Mouse (Mus musculus) forebrain, embryonic 12.5 days (tissue): ENCODE measurements around the gene Atp1b3. TPM values are rescaled to one million over a fixed set of nuclear protein-coding genes. Genes with fewer than 3 reads are reported as not detected.
"Not testable (repeated sequence)": the region's sequence is repeated elsewhere in the genome, so short reads cannot be mapped to it uniquely, and the experiment has no call there.

ENCODE experiments used
- ATAC-seq: fragments of 200-750 bp; cut with Nextera tagmentation; 2 replicates; pipeline ENCODE4 v1.8.0; 2017; ENCODE audit warnings: moderate TSS enrichment; ENCODE audit not compliant: low FRiP score
- H3K27ac ChIP-seq: fragments of 300-500 bp; sonication (generic); 2 replicates; pipeline ENCODE4 v1.5.1; 2016; ENCODE audit warnings: mild to moderate bottlenecking
- H3K27me3 ChIP-seq: fragments of 300-500 bp; sonication (generic); 2 replicates; pipeline ENCODE4 v1.6.1; 2016; ENCODE audit warnings: mild to moderate bottlenecking
- H3K36me3 ChIP-seq: fragments of 300-500 bp; sonication (generic); replicated peaks from 2 replicates; pipeline ENCODE4 v1.6.1; 2016; ENCODE audit warnings: mild to moderate bottlenecking
- H3K4me1 ChIP-seq: fragments of 300-500 bp; sonication (generic); 2 replicates; pipeline ENCODE4 v1.6.1; 2016
- H3K4me2 ChIP-seq: fragments of 300-500 bp; sonication (generic); 2 replicates; pipeline ENCODE4 v1.6.1; 2016; ENCODE audit warnings: mild to moderate bottlenecking, moderate library complexity
- H3K4me3 ChIP-seq: fragments of 300-500 bp; sonication (generic); replicated peaks from 2 replicates; pipeline ENCODE4 v1.5.1; 2016; ENCODE audit warnings: mild to moderate bottlenecking
- H3K9ac ChIP-seq: fragments of 300-500 bp; sonication (generic); 2 replicates; pipeline ENCODE4 v1.6.1; 2016; ENCODE audit warnings: mild to moderate bottlenecking
- H3K9me3 ChIP-seq: fragments of 300-500 bp; sonication (generic); 2 replicates; pipeline ENCODE4 v1.6.1; 2016
- WGBS: fragments of 180-500 bp; shearing (Covaris S2); methylation state at CpG from one replicate; pipeline ENCODE4 v1.1.7; 2016; 5-methylcytosine and 5-hydroxymethylcytosine counted together
- polyA plus RNA-seq: library from polyadenylated mRNA; unstranded; fragments of >200 nt; fragmentation: Nextera tagmentation; extraction: Ambion mirVana; gene quantifications from 2 replicates; pipeline ENCODE4 v1.2.1, GENCODE M21; 2016

The Atp1b3 gene
- polyA plus RNA-seq, 1 experiment from 2014 or later, result 163 TPM

GRCm38 (mm10) chr9:96353799-96354198, 10.4 kb downstream of the Atp1b3 start:
- WGBS, result 81% methylated on average over 8 of the region's 8 CpGs
- Histone ChIP-seq H3K36me3 (peaks cover 12% of the 10 kb centered on the region), H3K27ac (no peak overlapping the region), H3K4me1 (no peaks in the 10 kb centered on the region; the same call in 1 of the 2 replicates), H3K4me3 (no peak overlapping the region), H3K27me3 (no peaks in the 10 kb centered on the region), H3K4me2 (no peak overlapping the region), H3K9me3 (no peaks in the 10 kb centered on the region), H3K9ac (no peak overlapping the region)
- no peak for ATAC-seq

- Histone ChIP-seq H3K9ac (no peak overlapping the region), H3K4me2 (no peak overlapping the region), H3K36me3 (peaks cover 6% of the 10 kb centered on the region), H3K4me1 (no peaks in the 10 kb centered on the region), H3K9me3 (no peaks in the 10 kb centered on the region), H3K27me3 (no peaks in the 10 kb centered on the region), H3K27ac (no peak overlapping the region), H3K4me3 (no peak overlapping the region)
- ATAC-seq, result no peak
- WGBS, result 81% methylated on average over 12 of the region's 12 CpGs
Measured at GRCm38 (mm10) chr9:96353121-96353769, 11.0 kb downstream of the Atp1b3 start.

GRCm38 (mm10) chr9:96351771-96352170, 12.5 kb downstream of the Atp1b3 start:
- H3K27ac ChIP-seq, H3K4me1 ChIP-seq, H3K4me3 ChIP-seq, H3K36me3 ChIP-seq, H3K9me3 ChIP-seq, ATAC-seq, H3K9ac ChIP-seq, H3K27me3 ChIP-seq, H3K4me2 ChIP-seq: not testable (repeated sequence)
- WGBS, result 93% methylated on average over 6 of the region's 6 CpGs

- no peaks in the 10 kb centered on the region for H3K4me1 ChIP-seq
- no peaks in the 10 kb centered on the region for H3K9me3 ChIP-seq
- 58% methylated on average over 3 of the region's 3 CpGs for whole genome bisulfite sequencing
- H3K4me2 ChIP-seq, result no peak overlapping the region
- no peaks in the 10 kb centered on the region for H3K27me3 ChIP-seq
- ATAC-seq, result no peak
- peaks cover 5% of the 10 kb centered on the region for H3K36me3 ChIP-seq
- no peak overlapping the region for H3K4me3 ChIP-seq
- H3K9ac ChIP-seq, result no peak overlapping the region
- H3K27ac ChIP-seq, result no peak overlapping the region
Measured at GRCm38 (mm10) chr9:96350476-96350875, 13.8 kb downstream of the Atp1b3 start.

GRCm38 (mm10) chr9:96350010-96350409, 14.2 kb downstream of the Atp1b3 start:
- no peaks in the 10 kb centered on the region for H3K4me1 ChIP-seq
- 43% methylated on average over 4 of the region's 4 CpGs for WGBS
- H3K27ac ChIP-seq, result no peak overlapping the region
- H3K36me3 ChIP-seq, result peaks cover 5% of the 10 kb centered on the region; the same call in 1 of the 2 replicates
- no peaks in the 10 kb centered on the region for H3K9me3 ChIP-seq
- no peaks in the 10 kb centered on the region for H3K27me3 ChIP-seq
- no peak overlapping the region for H3K4me2 ChIP-seq
- no peak overlapping the region for H3K4me3 ChIP-seq
- H3K9ac ChIP-seq, result no peak overlapping the region
- 0 out of 2 replicates have a peak, but pooled peaks have one; percentile 55 for ATAC-seq

- no peak for ATAC-seq
- no peaks in the 10 kb centered on the region for H3K4me1 ChIP-seq
- H3K27ac ChIP-seq, result no peak overlapping the region
- H3K27me3 ChIP-seq, result no peaks in the 10 kb centered on the region
- no peak overlapping the region for H3K9ac ChIP-seq
- peaks cover 6% of the 10 kb centered on the region; the same call in 1 of the 2 replicates for H3K36me3 ChIP-seq
- no peak overlapping the region for H3K4me3 ChIP-seq
- 88% methylated on average over 5 of the region's 5 CpGs for WGBS
- H3K4me2 ChIP-seq, result no peak overlapping the region
- no peaks in the 10 kb centered on the region for H3K9me3 ChIP-seq
Measured at GRCm38 (mm10) chr9:96348885-96349284, 15.4 kb downstream of the Atp1b3 start.

- H3K9ac ChIP-seq, result no peak overlapping the region
- H3K4me3 ChIP-seq, result no peak overlapping the region
- H3K9me3 ChIP-seq, result no peaks in the 10 kb centered on the region
- ATAC-seq, result no peak
- no peak overlapping the region for H3K4me2 ChIP-seq
- 95% methylated on average over 3 of the region's 3 CpGs for WGBS
- no peaks in the 10 kb centered on the region for H3K4me1 ChIP-seq
- no peak overlapping the region for H3K27ac ChIP-seq
- H3K27me3 ChIP-seq, result no peaks in the 10 kb centered on the region
- peaks cover 28% of the 10 kb centered on the region for H3K36me3 ChIP-seq
Measured at GRCm38 (mm10) chr9:96345750-96346149, 18.5 kb downstream of the Atp1b3 start.

- no peak for ATAC-seq
- no peaks in the 10 kb centered on the region for H3K4me1 ChIP-seq
- H3K27me3 ChIP-seq, result no peaks in the 10 kb centered on the region
- no peak overlapping the region for H3K4me2 ChIP-seq
- H3K4me3 ChIP-seq, result no peak overlapping the region
- 92% methylated on average over 5 of the region's 5 CpGs for WGBS
- no peak overlapping the region for H3K9ac ChIP-seq
- H3K9me3 ChIP-seq, result no peaks in the 10 kb centered on the region
- no peak overlapping the region for H3K27ac ChIP-seq
- H3K36me3 ChIP-seq, result peaks cover 41% of the 10 kb centered on the region
Measured at GRCm38 (mm10) chr9:96331146-96331545, 33.1 kb downstream of the Atp1b3 start.

GRCm38 (mm10) chr9:96328226-96328625, 36.0 kb downstream of the Atp1b3 start:
- Histone ChIP-seq H3K4me2 (no peak overlapping the region), H3K9ac (no peak overlapping the region), H3K27ac (no peak overlapping the region), H3K27me3 (no peaks in the 10 kb centered on the region), H3K4me3 (no peak overlapping the region), H3K4me1 (peaks cover 8% of the 10 kb centered on the region; the same call in 1 of the 2 replicates), H3K9me3 (no peaks in the 10 kb centered on the region), H3K36me3 (peaks cover 27% of the 10 kb centered on the region)
- ATAC-seq, result no peak
- 90% methylated on average over 4 of the region's 4 CpGs for WGBS

GRCm38 (mm10) chr9:96326496-96326923, 37.7 kb downstream of the Atp1b3 start:
- Histone ChIP-seq H3K4me2 (no peak overlapping the region), H3K36me3 (peaks cover 17% of the 10 kb centered on the region; the same call in 1 of the 2 replicates), H3K27ac (0 out of 2 replicates have a peak overlapping the region, but pooled peaks have one; percentile 31), H3K27me3 (no peaks in the 10 kb centered on the region), H3K9ac (no peak overlapping the region), H3K4me1 (peaks cover 8% of the 10 kb centered on the region; the same call in 1 of the 2 replicates), H3K9me3 (no peaks in the 10 kb centered on the region), H3K4me3 (no peak overlapping the region)
- 82% methylated on average over 6 of the region's 6 CpGs for WGBS
- ATAC-seq, result no peak

- Histone ChIP-seq H3K4me3 (no peak overlapping the region), H3K27ac (0 out of 2 replicates have a peak overlapping the region, but pooled peaks have one; percentile 6), H3K4me1 (peaks cover 8% of the 10 kb centered on the region; the same call in 1 of the 2 replicates), H3K9me3 (no peaks in the 10 kb centered on the region), H3K27me3 (no peaks in the 10 kb centered on the region), H3K36me3 (peaks cover 23% of the 10 kb centered on the region), H3K9ac (no peak overlapping the region), H3K4me2 (no peak overlapping the region)
- 71% methylated on average over 4 of the region's 4 CpGs for WGBS
- ATAC-seq, result 0 out of 2 replicates have a peak, but pooled peaks have one; percentile 41
Measured at GRCm38 (mm10) chr9:96324502-96324901, 39.7 kb downstream of the Atp1b3 start.

GRCm38 (mm10) chr9:96322411-96323152, 41.7 kb downstream of the Atp1b3 start:
- Histone ChIP-seq H3K36me3 (peaks cover 40% of the 10 kb centered on the region), H3K4me2 (no peak overlapping the region), H3K4me1 (peaks cover 8% of the 10 kb centered on the region; the same call in 1 of the 2 replicates), H3K27ac (no peak overlapping the region), H3K4me3 (no peak overlapping the region), H3K9me3 (no peaks in the 10 kb centered on the region), H3K9ac (no peak overlapping the region), H3K27me3 (no peaks in the 10 kb centered on the region)
- 92% methylated on average over 15 of the region's 15 CpGs for WGBS
- ATAC-seq, result no peak
